Mouse (Mus musculus) ES-E14 (cell line): Measurements from ENCODE around the gene Men1.

ENCODE experiments used
- MAFK ChIP-seq: IDR thresholded peaks from 2 replicates; pipeline ENCODE4 v1.6.1; 2014; ENCODE audit warnings: mild to moderate bottlenecking, low read depth, low read length, inconsistent platforms; ENCODE audit not compliant: insufficient read depth
- ZC3H11A ChIP-seq: IDR thresholded peaks from 2 replicates; pipeline ENCODE4 v1.6.1; 2012; ENCODE audit warnings: low read depth, mild to moderate bottlenecking, inconsistent platforms, low read length, borderline replicate concordance
- ZNF384 ChIP-seq: IDR thresholded peaks from 2 replicates; pipeline ENCODE4 v1.6.1; 2012; ENCODE audit warnings: low read depth, low read length, inconsistent platforms

GRCm38 (mm10) chr19:6299450-6300267, 35.1 kb upstream of the Men1 start:
- TF ChIP-seq ZNF384 = no peak
- no peak for TF ChIP-seq MAFK
- TF ChIP-seq ZC3H11A = no peak
